Mouse (Mus musculus): ENCODE results near the gene Hrh3. TPM values are rescaled to one million over a fixed set of nuclear protein-coding genes. Genes with fewer than 3 reads are reported as not detected.

The Hrh3 gene
- polyA plus RNA-seq, 1 experiment from 2014 or later: not detected

DNA sequence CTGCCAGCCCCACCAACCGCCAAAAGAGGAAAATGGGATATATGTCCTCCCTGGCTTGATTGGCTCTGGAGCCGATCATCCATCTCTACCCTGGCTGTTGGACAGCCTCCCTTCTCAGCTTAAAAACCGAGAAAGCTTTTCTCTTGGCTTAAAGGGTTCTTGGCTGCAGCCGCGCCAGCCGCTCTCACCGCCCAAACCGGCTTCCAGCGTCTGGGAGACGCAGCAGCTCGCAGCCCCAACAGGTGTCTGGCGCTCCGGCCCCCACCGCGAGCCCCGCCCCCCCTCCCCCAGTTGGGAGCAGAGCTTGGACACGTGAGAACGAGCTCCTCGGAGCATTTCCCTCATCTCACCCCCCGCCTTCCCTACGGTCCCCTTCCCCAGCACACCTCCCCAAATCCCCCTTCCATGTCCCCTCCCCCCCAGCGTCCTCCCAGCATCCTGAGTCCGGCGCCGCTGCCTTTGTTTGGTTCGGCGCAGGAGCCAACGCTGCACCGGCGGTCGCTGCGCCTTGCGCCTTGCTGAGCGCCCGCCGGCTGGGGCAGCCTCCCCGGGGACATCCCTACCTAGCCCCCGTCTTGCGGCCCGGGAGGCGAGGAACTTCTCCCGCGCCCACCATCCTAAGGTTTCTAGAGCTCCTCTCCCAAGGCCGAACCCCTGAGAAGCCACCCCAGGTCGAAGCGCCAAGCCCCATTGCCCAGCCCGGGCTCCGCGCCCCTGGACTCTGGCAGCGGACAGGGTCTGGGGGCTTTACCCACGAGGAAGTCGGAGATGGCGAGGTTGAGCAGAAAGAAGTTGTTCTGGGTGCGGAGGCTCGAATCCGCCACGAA is 924 bp downstream of the Hrh3 start:
- Histone ChIP-seq H3K27me3 (peaks cover 86% of the 10 kb centered on the region), H3K9ac (peak overlapping the region; percentile 39; the same call in 1 of the 2 replicates), H3K36me3 (no peaks in the 10 kb centered on the region), H3K4me2 (replicated peaks) (peak overlapping the region; percentile 98), H3K27ac (no peak overlapping the region), H3K9me3 (no peaks in the 10 kb centered on the region), H3K4me3 (peak overlapping the region; percentile 55), H3K4me1 (peaks cover 24% of the 10 kb centered on the region)
- under 1% methylated on average over 54 of the region's 57 CpGs for WGBS
- no peak for ATAC-seq (ENCODE audit: low FRiP score, low read depth)

DNA sequence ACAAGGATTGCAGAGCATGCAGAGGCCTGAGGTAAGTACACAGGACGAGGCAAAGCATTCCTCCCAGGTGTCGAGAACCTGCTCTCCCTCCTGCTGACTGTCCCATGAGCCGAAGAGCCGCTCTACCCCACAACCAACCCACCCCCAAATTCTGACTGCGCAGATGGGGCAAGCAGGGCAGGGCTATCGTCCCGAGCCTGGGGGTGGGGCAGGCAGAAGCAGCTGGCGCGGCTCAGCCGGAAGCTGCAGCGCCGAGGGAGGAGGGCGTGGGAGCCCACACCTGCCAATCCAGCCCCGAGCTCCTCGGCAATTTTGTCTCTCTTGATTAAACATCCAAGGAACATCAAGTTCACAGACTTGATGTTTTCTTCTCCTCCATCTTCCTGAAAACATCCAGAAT is 4.8 kb downstream of the Hrh3 start:
- H3K27me3 ChIP-seq: peaks cover 82% of the 10 kb centered on the region
- 4% methylated on average over 15 of the region's 15 CpGs for WGBS

DNA sequence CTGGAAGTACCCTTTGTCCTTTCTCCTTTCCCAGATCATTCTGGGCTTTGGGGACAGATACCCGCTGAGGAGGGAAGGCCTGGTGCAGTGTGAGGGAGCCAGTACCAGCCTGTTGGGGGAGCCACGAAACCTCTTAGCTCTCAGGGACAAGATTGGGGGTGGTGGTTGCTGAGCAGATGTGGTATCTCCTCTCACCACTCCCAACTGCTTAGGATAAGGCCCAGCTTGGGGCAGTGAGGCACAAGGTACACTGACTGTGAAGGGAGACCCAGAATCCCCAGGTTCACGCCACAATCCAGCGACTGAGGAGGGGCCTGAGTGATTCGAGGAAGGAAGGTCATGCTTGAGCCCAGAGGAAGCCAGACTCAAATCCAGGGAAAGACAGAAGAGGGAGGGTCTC is 6.1 kb downstream of the Hrh3 start:
- ATAC-seq (ENCODE audit: low FRiP score, low read depth): no peak
- H3K27me3 ChIP-seq: peaks cover 73% of the 10 kb centered on the region
- 38% methylated on average over 5 of the region's 5 CpGs for WGBS

More for the DNA sequence above, 4.8 kb downstream of the Hrh3 start:
- Histone ChIP-seq H3K36me3 (no peaks in the 10 kb centered on the region), H3K4me1 (peaks cover 20% of the 10 kb centered on the region), H3K4me3 (no peak overlapping the region), H3K9ac (peak overlapping the region; percentile 25; the same call in 1 of the 2 replicates), H3K27ac (no peak overlapping the region), H3K4me2 (replicated peaks) (0 out of 2 replicates have a peak overlapping the region, but pooled peaks have one; percentile 30), H3K9me3 (no peaks in the 10 kb centered on the region)
- no peak for ATAC-seq (ENCODE audit: low FRiP score, low read depth)

DNA sequence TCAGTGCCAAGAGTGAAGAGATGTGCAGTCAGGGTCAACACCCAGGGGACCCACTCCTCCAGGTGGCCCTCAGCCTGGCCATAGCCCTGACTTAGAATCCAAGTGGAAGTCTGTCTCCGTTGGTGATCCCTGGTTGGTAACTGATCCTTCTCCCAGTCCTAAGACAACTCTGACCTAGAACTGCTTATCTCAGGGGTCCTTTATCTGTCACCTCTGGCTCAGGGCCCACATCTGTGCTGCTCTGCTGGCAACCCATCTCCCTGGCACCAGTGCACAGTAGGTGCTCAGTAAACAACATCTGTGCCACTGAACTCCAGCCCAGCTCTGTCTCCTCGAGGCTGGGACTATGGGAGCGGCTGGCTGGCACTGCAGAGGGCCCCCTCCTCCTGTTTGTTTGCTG is 6.7 kb downstream of the Hrh3 start:
- Histone ChIP-seq H3K4me2 (replicated peaks) (no peak overlapping the region), H3K27ac (no peak overlapping the region), H3K4me3 (no peak overlapping the region), H3K36me3 (no peaks in the 10 kb centered on the region), H3K9ac (no peak overlapping the region), H3K4me1 (peaks cover 6% of the 10 kb centered on the region), H3K9me3 (no peaks in the 10 kb centered on the region), H3K27me3 (peaks cover 67% of the 10 kb centered on the region)
- WGBS: 43% methylated on average over 3 of the region's 3 CpGs
- ATAC-seq (ENCODE audit: low FRiP score, low read depth): no peak

More for the DNA sequence above, 6.1 kb downstream of the Hrh3 start:
- no peaks in the 10 kb centered on the region for H3K9me3 ChIP-seq
- H3K36me3 ChIP-seq: no peaks in the 10 kb centered on the region
- H3K9ac ChIP-seq: no peak overlapping the region
- no peak overlapping the region for H3K4me3 ChIP-seq
- no peak overlapping the region for H3K27ac ChIP-seq
- H3K4me1 ChIP-seq: peaks cover 10% of the 10 kb centered on the region
- no peak overlapping the region for H3K4me2 ChIP-seq (replicated peaks)

DNA sequence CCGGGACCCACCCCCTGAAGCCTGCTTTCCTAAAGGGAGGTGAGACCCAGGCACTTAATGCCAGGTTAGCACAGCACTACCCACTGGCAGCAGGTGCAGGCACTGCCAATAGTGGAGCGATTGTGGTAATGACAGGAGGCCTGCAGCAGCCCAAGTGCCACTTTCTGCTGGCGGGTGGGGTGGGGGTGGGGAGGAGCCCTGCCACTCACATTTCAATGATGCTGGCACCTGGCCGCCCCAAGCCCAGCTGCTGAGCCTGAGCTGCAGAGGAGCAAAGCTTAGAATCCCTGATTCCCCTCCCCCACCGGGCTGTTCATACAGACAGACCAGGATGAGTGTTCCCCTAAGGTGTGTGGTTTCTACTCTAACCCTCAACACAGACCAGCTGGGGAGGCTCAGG is 8.6 kb downstream of the Hrh3 start:
- no peaks in the 10 kb centered on the region for H3K36me3 ChIP-seq
- H3K4me3 ChIP-seq: no peak overlapping the region
- no peak for ATAC-seq (ENCODE audit: low FRiP score, low read depth)
- peaks cover 48% of the 10 kb centered on the region for H3K27me3 ChIP-seq
- H3K9ac ChIP-seq: no peak overlapping the region
- H3K9me3 ChIP-seq: no peaks in the 10 kb centered on the region
- 34% methylated on average over 5 of the region's 5 CpGs for WGBS
- H3K27ac ChIP-seq: no peak overlapping the region
- no peak overlapping the region for H3K4me2 ChIP-seq (replicated peaks)
- peaks cover 6% of the 10 kb centered on the region for H3K4me1 ChIP-seq

DNA sequence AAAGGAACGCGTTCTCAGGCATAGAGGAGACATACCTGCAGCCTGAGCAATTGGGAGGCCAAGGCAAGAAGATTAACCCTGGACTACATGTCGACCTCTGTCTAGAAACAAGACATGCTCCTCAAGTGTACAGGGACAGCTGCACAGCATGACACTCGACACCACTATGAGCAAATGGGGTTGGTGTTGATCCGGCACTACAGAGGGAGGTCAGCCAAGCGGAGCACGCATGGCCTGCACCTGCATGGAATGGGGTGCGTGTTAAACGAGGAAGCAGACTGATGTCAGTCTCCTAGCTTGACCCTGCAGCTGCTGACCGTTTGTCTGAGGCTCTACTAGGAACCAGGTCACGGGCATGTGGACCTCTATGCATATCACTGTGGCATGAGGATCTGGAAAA is 14.0 kb downstream of the Hrh3 start:
- no peak overlapping the region for H3K27ac ChIP-seq
- peaks cover 8% of the 10 kb centered on the region; the same call in 1 of the 2 replicates for H3K27me3 ChIP-seq
- H3K4me3 ChIP-seq: no peak overlapping the region
- no peak overlapping the region for H3K4me2 ChIP-seq (replicated peaks)
- ATAC-seq (ENCODE audit: low FRiP score, low read depth): peak; percentile 64; the same call in 1 of the 2 replicates
- H3K9ac ChIP-seq: no peak overlapping the region
- H3K4me1 ChIP-seq: no peaks in the 10 kb centered on the region
- WGBS: 46% methylated on average over 11 of the region's 11 CpGs
- H3K9me3 ChIP-seq: no peaks in the 10 kb centered on the region
- peaks cover 11% of the 10 kb centered on the region; the same call in 1 of the 2 replicates for H3K36me3 ChIP-seq

DNA sequence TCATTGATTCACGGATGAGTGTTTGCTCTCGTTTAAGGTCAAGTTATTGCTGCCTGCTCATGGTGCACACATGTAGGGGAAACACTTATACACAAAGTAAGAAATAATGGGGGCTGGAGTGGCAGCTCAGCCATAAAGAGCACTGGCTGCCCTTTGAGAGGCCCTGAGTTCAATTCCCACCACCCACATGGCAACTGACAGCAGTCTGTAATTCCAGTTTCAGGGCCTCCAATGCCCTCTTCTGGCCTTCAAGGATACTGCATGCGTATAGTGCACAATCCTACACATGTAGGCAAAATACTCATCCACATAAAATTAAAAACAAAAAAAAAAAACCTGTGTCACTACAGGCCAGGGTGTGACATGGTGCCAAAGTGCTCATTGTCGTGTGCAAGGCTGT is 16.8 kb downstream of the Hrh3 start:
- no peak for ATAC-seq (ENCODE audit: low FRiP score, low read depth)
- peaks cover 30% of the 10 kb centered on the region for H3K36me3 ChIP-seq
- WGBS: 88% methylated on average over 4 of the region's 4 CpGs

DNA sequence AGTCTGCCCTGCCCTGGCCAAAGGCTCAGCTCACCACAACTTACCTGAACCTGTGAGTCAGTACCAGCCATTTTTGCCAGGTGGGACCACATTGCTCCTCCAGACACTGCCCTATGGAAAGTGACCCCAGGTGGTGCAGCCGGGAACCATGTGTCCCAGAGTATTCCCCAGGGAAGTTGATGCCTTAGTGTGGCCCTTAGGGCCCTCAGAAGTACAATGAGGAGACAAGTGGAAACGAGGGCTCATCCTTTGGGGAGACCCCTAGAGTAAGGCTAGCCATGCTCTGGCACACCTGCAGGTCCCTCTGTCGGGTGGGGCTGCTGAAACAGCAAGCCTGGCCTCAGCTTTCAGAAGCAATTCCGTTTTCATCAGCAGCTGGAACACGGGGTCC is 17.7 kb downstream of the Hrh3 start:
- Histone ChIP-seq H3K9ac (no peak overlapping the region), H3K27ac (no peak overlapping the region), H3K9me3 (no peaks in the 10 kb centered on the region), H3K4me2 (replicated peaks) (no peak overlapping the region), H3K4me1 (peaks cover 9% of the 10 kb centered on the region), H3K4me3 (no peak overlapping the region), H3K36me3 (peaks cover 38% of the 10 kb centered on the region), H3K27me3 (peaks cover 4% of the 10 kb centered on the region; the same call in 1 of the 2 replicates)
- no peak for ATAC-seq (ENCODE audit: low FRiP score, low read depth)
- WGBS: 85% methylated on average over 5 of the region's 5 CpGs

More for the DNA sequence above, 16.8 kb downstream of the Hrh3 start:
- Histone ChIP-seq H3K9me3 (no peaks in the 10 kb centered on the region), H3K27ac (no peak overlapping the region), H3K27me3 (peaks cover 4% of the 10 kb centered on the region; the same call in 1 of the 2 replicates), H3K4me2 (replicated peaks) (no peak overlapping the region), H3K9ac (no peak overlapping the region), H3K4me1 (peaks cover 9% of the 10 kb centered on the region), H3K4me3 (no peak overlapping the region)

DNA sequence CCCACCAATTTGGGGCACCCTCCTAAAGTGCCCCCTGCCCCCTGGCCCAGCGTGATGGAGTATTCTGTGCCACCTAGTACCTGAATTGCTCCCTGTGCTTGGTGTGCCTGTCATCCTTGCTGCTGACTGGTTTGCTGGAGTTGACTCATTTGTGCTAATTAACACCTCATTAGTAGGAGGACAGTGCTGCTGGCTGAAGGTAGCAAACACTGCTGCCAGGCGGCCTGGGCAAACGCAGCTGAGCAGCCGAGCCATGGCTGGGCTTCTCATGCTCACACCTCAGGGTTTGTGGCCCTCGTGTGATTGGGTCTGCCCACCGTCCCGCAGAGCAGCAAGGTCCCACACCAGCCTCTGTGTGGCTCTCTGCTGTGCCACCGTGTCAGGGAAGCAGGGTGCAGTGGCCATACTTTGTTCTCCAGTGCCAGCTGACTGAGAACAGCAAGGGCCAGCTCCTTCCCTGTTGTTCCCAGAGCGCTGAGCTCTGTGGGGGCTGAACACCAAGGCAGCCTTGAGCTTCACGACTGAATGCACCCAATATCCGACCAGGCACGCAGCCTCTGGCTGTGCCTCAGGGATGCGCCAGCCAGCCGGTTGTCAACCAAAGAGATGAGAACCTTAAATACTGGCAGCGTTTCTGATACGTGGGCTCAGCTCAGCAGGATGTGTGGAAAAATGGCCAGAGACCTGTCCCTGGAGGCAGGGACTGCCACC is 18.2 kb downstream of the Hrh3 start:
- no peak for ATAC-seq (ENCODE audit: low FRiP score, low read depth)
- Histone ChIP-seq H3K4me2 (replicated peaks) (no peak overlapping the region), H3K27me3 (peaks cover 4% of the 10 kb centered on the region; the same call in 1 of the 2 replicates), H3K4me3 (no peak overlapping the region), H3K9ac (no peak overlapping the region), H3K27ac (no peak overlapping the region), H3K4me1 (peaks cover 9% of the 10 kb centered on the region), H3K9me3 (no peaks in the 10 kb centered on the region), H3K36me3 (peaks cover 42% of the 10 kb centered on the region)
- WGBS: 59% methylated on average over 16 of the region's 16 CpGs

DNA sequence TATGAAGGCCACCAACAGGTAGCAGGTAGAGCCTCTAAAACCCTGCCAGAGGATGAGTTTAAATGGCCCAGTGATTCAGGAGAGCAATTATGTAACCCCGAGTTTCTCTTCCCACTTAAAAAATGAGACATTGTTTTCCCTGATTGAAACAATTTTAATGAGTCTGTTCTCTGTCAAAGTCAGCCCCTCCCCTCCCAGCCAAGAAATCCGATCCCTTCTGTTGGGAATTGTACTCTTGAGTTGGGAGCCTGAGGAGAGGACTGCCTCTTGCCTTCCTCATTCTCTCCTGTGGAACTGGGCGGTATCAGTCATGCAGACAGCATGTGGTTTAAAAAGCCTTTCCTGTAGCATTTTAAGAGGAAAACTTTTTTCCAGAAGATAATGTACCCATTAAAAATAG is 19.7 kb downstream of the Hrh3 start:
- 17% methylated on average over 3 of the region's 3 CpGs for WGBS
- Histone ChIP-seq H3K9ac (no peak overlapping the region), H3K27ac (no peak overlapping the region), H3K27me3 (no peaks in the 10 kb centered on the region), H3K4me1 (peaks cover 9% of the 10 kb centered on the region), H3K9me3 (no peaks in the 10 kb centered on the region), H3K36me3 (peaks cover 48% of the 10 kb centered on the region), H3K4me3 (no peak overlapping the region), H3K4me2 (replicated peaks) (no peak overlapping the region)
- ATAC-seq (ENCODE audit: low FRiP score, low read depth): no peak

DNA sequence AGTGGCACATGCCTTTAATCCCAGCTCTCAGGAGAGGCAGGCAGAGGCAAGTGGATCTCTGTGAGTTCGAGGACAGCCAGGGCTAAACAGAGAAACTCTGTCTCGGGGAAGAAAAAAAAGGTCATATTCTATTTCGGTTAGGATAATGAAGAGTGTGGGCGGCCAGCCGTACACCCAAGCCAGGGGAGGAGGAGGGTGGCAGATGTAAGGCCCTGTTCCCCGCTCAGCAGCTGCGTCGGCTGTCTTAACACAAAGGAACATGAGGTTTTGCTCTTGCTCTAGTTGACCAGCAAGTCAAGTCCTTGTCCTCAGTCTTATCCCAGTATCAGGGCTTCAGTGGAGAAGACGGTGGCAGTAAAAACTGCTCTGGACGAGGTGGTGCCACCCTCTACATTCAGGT is 21.2 kb downstream of the Hrh3 start:
- Histone ChIP-seq H3K4me2 (replicated peaks) (no peak overlapping the region), H3K4me1 (peaks cover 9% of the 10 kb centered on the region), H3K9me3 (no peaks in the 10 kb centered on the region), H3K27me3 (no peaks in the 10 kb centered on the region), H3K27ac (no peak overlapping the region), H3K4me3 (no peak overlapping the region), H3K9ac (no peak overlapping the region), H3K36me3 (peaks cover 62% of the 10 kb centered on the region)
- no peak for ATAC-seq (ENCODE audit: low FRiP score, low read depth)
- 91% methylated on average over 10 of the region's 10 CpGs for WGBS

DNA sequence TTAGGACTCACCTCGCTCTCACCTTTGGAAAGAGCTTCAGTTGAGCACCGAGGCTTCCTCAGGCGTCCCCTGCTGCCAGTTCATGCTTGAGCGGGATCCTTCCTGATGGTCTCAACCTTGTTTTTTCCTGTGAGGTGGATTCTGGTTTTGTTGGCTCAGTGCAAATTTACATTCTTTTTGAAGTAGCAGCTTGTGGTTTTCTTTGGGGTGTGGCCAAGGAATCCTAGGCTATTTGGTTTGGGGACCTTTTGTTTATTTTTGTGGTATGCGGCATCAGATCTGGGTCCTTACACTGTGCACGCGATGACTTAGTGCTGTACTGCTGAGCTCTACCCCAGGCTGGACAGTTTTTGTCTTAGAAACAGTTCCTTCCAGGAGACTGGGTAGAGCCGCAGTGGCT is 23.6 kb downstream of the Hrh3 start:
- peaks cover 9% of the 10 kb centered on the region for H3K4me1 ChIP-seq
- H3K9me3 ChIP-seq: no peaks in the 10 kb centered on the region
- no peaks in the 10 kb centered on the region for H3K27me3 ChIP-seq
- no peak for ATAC-seq (ENCODE audit: low FRiP score, low read depth)
- peaks cover 66% of the 10 kb centered on the region for H3K36me3 ChIP-seq
- no peak overlapping the region for H3K9ac ChIP-seq
- no peak overlapping the region for H3K4me3 ChIP-seq
- H3K4me2 ChIP-seq (replicated peaks): no peak overlapping the region
- no peak overlapping the region for H3K27ac ChIP-seq
- 92% methylated on average over 8 of the region's 8 CpGs for WGBS

Data from limb, embryonic 13.5 days (tissue).